Comparison of ENCODE assay signal across 9 mouse cellular contexts in the genomic region with DNA sequence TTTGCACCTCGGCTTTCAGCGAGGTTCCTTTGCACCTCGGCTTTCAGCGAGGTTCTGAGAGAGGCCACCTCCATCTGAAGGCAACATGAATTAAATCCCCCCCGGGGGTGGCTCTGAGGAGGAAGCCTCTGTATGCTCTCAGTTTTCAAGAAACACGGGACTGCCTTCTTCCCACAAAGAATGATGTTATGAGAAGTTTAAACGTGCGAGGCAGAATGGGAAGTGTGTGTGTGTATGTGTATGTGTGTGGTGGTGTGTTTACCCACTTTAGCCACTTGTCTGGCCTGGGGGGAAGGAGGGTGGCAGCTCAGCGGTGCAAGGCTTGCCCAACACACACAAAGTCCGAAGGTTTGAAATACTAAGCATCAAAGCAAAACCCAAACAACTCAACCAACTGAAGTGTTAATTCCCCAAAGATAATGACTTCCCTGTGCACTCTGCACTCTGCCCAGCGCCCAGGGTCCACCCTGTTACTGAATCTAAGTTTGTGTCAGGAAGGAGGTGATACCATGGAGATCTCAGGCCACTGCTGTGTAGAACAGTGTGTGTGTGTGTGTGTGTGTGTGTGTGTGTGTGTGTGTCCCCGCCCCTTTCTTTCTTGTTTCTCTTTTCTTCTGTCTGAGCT. TPM values are rescaled to one million over a fixed set of nuclear protein-coding genes. Genes with fewer than 3 reads are reported as not detected.
A peak's percentile ranks its signal among the peaks of the same experiment; 100 is the strongest.
DNase-seq lines count a peak whose midpoint lies in the region; ATAC-seq and TF ChIP-seq lines count a peak whose summit lies in the region.
"Had no signal": no experiment of that assay in that cellular context is flagged by ENCODE, and none has a peak within 500 bp of the region (broad histone marks: within the 10 kb centered on the region; RNA-seq: fewer than 3 reads in every experiment).

No protein-coding gene starts in this region.

- intact Hi-C loops in heart, adult 2 months (cut with DNase I), result no loop called here

- H3K27me3 ChIP-seq in heart, adult 2 months (ENCODE audit: control insufficient read depth, insufficient read depth, low read length), result no peaks in the 10 kb centered on the region
- peaks cover 56% of the 10 kb centered on the region for H3K27me3 ChIP-seq in forebrain, embryonic 12.5 days
- no peaks in the 10 kb centered on the region for H3K27me3 ChIP-seq in kidney, embryonic 16.5 days (ENCODE audit: insufficient read depth, low read length)
- H3K27me3 ChIP-seq in midbrain, embryonic 16.5 days (ENCODE audit: control insufficient read depth, insufficient read depth, low read depth, low read length), result peaks cover 2% of the 10 kb centered on the region
- H3K27me3 ChIP-seq in cerebellum, adult 2 months (ENCODE audit: control insufficient read depth, insufficient read depth, low read length), result no peaks in the 10 kb centered on the region

- TF ChIP-seq EP300 in heart, adult 2 months (IDR thresholded peaks at IDR 0.05; ENCODE audit: insufficient read depth, low read depth, low read length), result no peak

- peak overlapping the region; percentile 35; the same call in 1 of the 2 replicates for H3K9ac ChIP-seq in heart, adult 2 months (ENCODE audit: low read depth, low read length)
- no peak overlapping the region for H3K9ac ChIP-seq in forebrain, embryonic 12.5 days
- H3K9ac ChIP-seq in kidney, embryonic 16.5 days (replicated peaks; ENCODE audit: low read length), result peak overlapping the region; percentile 78
- no peak overlapping the region for H3K9ac ChIP-seq in midbrain, embryonic 16.5 days (ENCODE audit: low read depth, low read length)

- H3K4me2 ChIP-seq in forebrain, embryonic 12.5 days, result peak overlapping the region; percentile 95
- H3K4me2 ChIP-seq in kidney, embryonic 16.5 days (replicated peaks; ENCODE audit: low read depth, low read length), result peak overlapping the region; percentile 95
- peak overlapping the region; percentile 95 for H3K4me2 ChIP-seq in midbrain, embryonic 16.5 days (ENCODE audit: low read length)

- no peak for TF ChIP-seq POLR2A in heart, adult 2 months (IDR thresholded peaks at IDR 0.05; ENCODE audit: insufficient read depth, low read depth, low read length)
- no peak for TF ChIP-seq POLR2A in cerebellum, adult 2 months (IDR thresholded peaks at IDR 0.05; ENCODE audit: borderline replicate concordance, insufficient read depth, low read length)

- no peaks in the 10 kb centered on the region for H3K79me2 ChIP-seq in heart, adult 2 months (replicated peaks; ENCODE audit: control insufficient read depth, insufficient read depth, low read length)

- no peak for TF ChIP-seq CTCF in heart, adult 2 months (IDR thresholded peaks at IDR 0.05)
- TF ChIP-seq CTCF in cerebellum, adult 2 months (IDR thresholded peaks at IDR 0.05; ENCODE audit: borderline replicate concordance, insufficient read depth, low read depth, low read length), result no peak

- no peak for ATAC-seq in forebrain, embryonic 12.5 days (ENCODE audit: low FRiP score)
- ATAC-seq in kidney, embryonic 16.5 days (ENCODE audit: low FRiP score, low TSS enrichment), result no peak
- ATAC-seq in midbrain, embryonic 16.5 days, result no peak
- ATAC-seq in cerebellum, adult (ENCODE audit: insufficient number of reproducible peaks, low FRiP score, low TSS enrichment), result no peak

- no peaks in the 10 kb centered on the region for H3K9me3 ChIP-seq in forebrain, embryonic 12.5 days
- no peaks in the 10 kb centered on the region for H3K9me3 ChIP-seq in kidney, embryonic 16.5 days (ENCODE audit: low read length)
- H3K9me3 ChIP-seq in midbrain, embryonic 16.5 days (replicated peaks; ENCODE audit: control insufficient read depth, low read length, poor library complexity, severe bottlenecking), result no peaks in the 10 kb centered on the region

- H3K4me3 ChIP-seq in heart, adult 2 months, result no peak overlapping the region
- H3K4me3 ChIP-seq in forebrain, embryonic 12.5 days (replicated peaks), result no peak overlapping the region
- peak overlapping the region; percentile 58 for H3K4me3 ChIP-seq in kidney, embryonic 16.5 days (ENCODE audit: low read length)
- peak overlapping the region; percentile 63; the same call in 1 of the 2 replicates for H3K4me3 ChIP-seq in midbrain, embryonic 16.5 days (ENCODE audit: low read depth, low read length)
- H3K4me3 ChIP-seq in cerebellum, adult 2 months (replicated peaks; ENCODE audit: insufficient read depth, low read depth, low read length), result no peak overlapping the region
- H3K4me3 ChIP-seq: myocyte had no signal

- H3K27ac ChIP-seq in heart, adult 2 months, result no peak overlapping the region
- H3K27ac ChIP-seq in forebrain, embryonic 12.5 days, result no peak overlapping the region
- peak overlapping the region; percentile 78 for H3K27ac ChIP-seq in kidney, embryonic 16.5 days (ENCODE audit: low read length)
- 0 out of 2 replicates have a peak overlapping the region, but pooled peaks have one; percentile 20 for H3K27ac ChIP-seq in midbrain, embryonic 16.5 days (ENCODE audit: low read length)
- no peak overlapping the region for H3K27ac ChIP-seq in cerebellum, adult 2 months (ENCODE audit: insufficient read depth, low read length)

- peaks cover 3% of the 10 kb centered on the region for H3K4me1 ChIP-seq in heart, adult 2 months (ENCODE audit: control insufficient read depth, insufficient read depth, low read length)
- H3K4me1 ChIP-seq in forebrain, embryonic 12.5 days, result peaks cover 25% of the 10 kb centered on the region
- peaks cover 45% of the 10 kb centered on the region for H3K4me1 ChIP-seq in kidney, embryonic 16.5 days (ENCODE audit: insufficient read depth, low read length)
- H3K4me1 ChIP-seq in midbrain, embryonic 16.5 days (ENCODE audit: control insufficient read depth, insufficient read depth, low read length), result peaks cover 5% of the 10 kb centered on the region; the same call in 1 of the 2 replicates
- peaks cover 6% of the 10 kb centered on the region; the same call in 1 of the 2 replicates for H3K4me1 ChIP-seq in cerebellum, adult 2 months (ENCODE audit: control insufficient read depth, insufficient read depth, low read length)

- DNase-seq in heart, adult 2 months, result no peak
- DNase-seq in heart, adult 8-10 months (ENCODE audit: low spot score), result no peak
- DNase-seq in cerebellum, adult 2 months, result no peak
- no peak for DNase-seq in frontal cortex, adult 2 months (ENCODE audit: extremely low spot score in 1 of 2, low spot score in 1 of 2)

- H3K36me3 ChIP-seq in heart, adult 2 months (ENCODE audit: control insufficient read depth, insufficient read depth, low read length), result no peaks in the 10 kb centered on the region
- no peaks in the 10 kb centered on the region for H3K36me3 ChIP-seq in forebrain, embryonic 12.5 days (replicated peaks)
- H3K36me3 ChIP-seq in kidney, embryonic 16.5 days (ENCODE audit: insufficient read depth, low read length), result no peaks in the 10 kb centered on the region
- H3K36me3 ChIP-seq in midbrain, embryonic 16.5 days (ENCODE audit: control insufficient read depth, insufficient read depth, low read length), result no peaks in the 10 kb centered on the region

- WGBS in heart, adult 2 months, result 63% methylated on average over 12 of the region's 12 CpGs
- 14% methylated on average over 12 of the region's 12 CpGs for WGBS in forebrain, embryonic 12.5 days
- 9% methylated on average over 12 of the region's 12 CpGs for WGBS in kidney, embryonic 16.5 days
- WGBS in midbrain, embryonic 16.5 days, result 24% methylated on average over 12 of the region's 12 CpGs
- WGBS in cerebellum, adult 2 months, result 67% methylated on average over 12 of the region's 12 CpGs

RNA-seq across cellular contexts. Expression of gene Cd83, which starts 1.7 kb away (rescaled TPM):
- 1 to 10 TPM; 2.4 to 2.8 TPM for total RNA-seq in heart, adult 2 months (2021)
- polyA plus RNA-seq in heart, adult 2 months (2012; rRNA removed), result 3.2 and 4.3 TPM in 2 replicates
- 1 to 10 TPM; 1.9 to 2.5 (median 2.2) TPM for total RNA-seq in heart, adult 8-10 months (2022)
- polyA plus RNA-seq in forebrain, embryonic 12.5 days (2016; fragmentation: Nextera tagmentation; extraction: Ambion mirVana), result 3.7 and 3.9 TPM in 2 replicates
- polyA plus RNA-seq in kidney, embryonic 16.5 days (2015; fragmentation: Nextera tagmentation; extraction: Ambion mirVana), result 35.0 and 35.2 TPM in 2 replicates
- 23.5 and 28.1 TPM in 2 replicates for polyA plus RNA-seq in midbrain, embryonic 16.5 days (2015; fragmentation: Nextera tagmentation; extraction: Ambion mirVana)
- polyA plus RNA-seq in cerebellum, adult 2 months (2012; rRNA removed), result 33.3 and 35.7 TPM in 2 replicates
- polyA plus RNA-seq in frontal cortex, adult 2 months (2012; rRNA removed), result 8.4 and 11.4 TPM in 2 replicates
- polyA plus RNA-seq: myocyte had no signal

Comparison
In these comparisons a context has a peak if more than half of its experiments do, and no peak if none do; other contexts are left out.
1. H3K27ac ChIP-seq: peak in kidney, embryonic 16.5 days (single experiment) and midbrain, embryonic 16.5 days (single experiment); none in heart, adult 2 months (single experiment), forebrain, embryonic 12.5 days (single experiment) and cerebellum, adult 2 months (single experiment).
2. H3K4me3 ChIP-seq: peak in kidney, embryonic 16.5 days (single experiment) and midbrain, embryonic 16.5 days (single experiment); none in heart, adult 2 months (single experiment), forebrain, embryonic 12.5 days (single experiment) and cerebellum, adult 2 months (single experiment).
3. H3K9ac ChIP-seq: peak in heart, adult 2 months (single experiment) and kidney, embryonic 16.5 days (single experiment); none in forebrain, embryonic 12.5 days (single experiment) and midbrain, embryonic 16.5 days (single experiment).
4. Peak in every context shown above with its lines, with median percentiles within 50 percentile points of each other: H3K4me2 ChIP-seq.